Mouse (Mus musculus) right cerebral cortex, postnatal 25 days (tissue): ENCODE measurements around the gene Rpl19.
A peak's percentile ranks its signal among the peaks of the same experiment; 100 is the strongest.

Experiments
- DNase-seq: peaks from one replicate; pipeline ENCODE4 v3.0.0; 2022

Gene Rpl19

GRCm38 (mm10) chr11:97999748-98000147 lies 26.8 kb upstream of the Rpl19 start:
- no peak for DNase-seq

- DNase-seq: no peak
Observed at GRCm38 (mm10) chr11:98000378-98001140, 26.0 kb upstream of the Rpl19 start.

GRCm38 (mm10) chr11:98001351-98001824 lies 25.1 kb upstream of the Rpl19 start:
- DNase-seq: no peak

GRCm38 (mm10) chr11:98001986-98002385 lies 24.5 kb upstream of the Rpl19 start:
- DNase-seq: no peak

GRCm38 (mm10) chr11:98002627-98003026 lies 23.9 kb upstream of the Rpl19 start:
- DNase-seq: peak; percentile 56

- peak; percentile 30 for DNase-seq
Observed at GRCm38 (mm10) chr11:98003171-98003671, 23.3 kb upstream of the Rpl19 start.

GRCm38 (mm10) chr11:98004161-98004560 lies 22.3 kb upstream of the Rpl19 start:
- peak; percentile 73 for DNase-seq

GRCm38 (mm10) chr11:98005076-98005475 lies 21.4 kb upstream of the Rpl19 start:
- no peak for DNase-seq

- no peak for DNase-seq
Observed at GRCm38 (mm10) chr11:98005686-98006085, 20.8 kb upstream of the Rpl19 start.

GRCm38 (mm10) chr11:98008087-98008486 lies 18.4 kb upstream of the Rpl19 start:
- no peak for DNase-seq

- DNase-seq: no peak
Observed at GRCm38 (mm10) chr11:98011716-98012115, 14.8 kb upstream of the Rpl19 start.

- DNase-seq: no peak
Observed at GRCm38 (mm10) chr11:98012831-98013230, 13.7 kb upstream of the Rpl19 start.

- DNase-seq: no peak
Observed at GRCm38 (mm10) chr11:98016177-98016576, 10.3 kb upstream of the Rpl19 start.

GRCm38 (mm10) chr11:98016824-98017223 lies 9.7 kb upstream of the Rpl19 start:
- no peak for DNase-seq

GRCm38 (mm10) chr11:98018222-98018621 lies 8.3 kb upstream of the Rpl19 start:
- DNase-seq: no peak

- DNase-seq: peak; percentile 87
Observed at GRCm38 (mm10) chr11:98018858-98019641, 7.5 kb upstream of the Rpl19 start.

- DNase-seq: no peak
Observed at GRCm38 (mm10) chr11:98019883-98020610, 6.5 kb upstream of the Rpl19 start.

- DNase-seq: no peak
Observed at GRCm38 (mm10) chr11:98020710-98021109, 5.8 kb upstream of the Rpl19 start.

- DNase-seq: no peak
Observed at GRCm38 (mm10) chr11:98021118-98021517, 5.4 kb upstream of the Rpl19 start.

- DNase-seq: peak; percentile 62
Observed at GRCm38 (mm10) chr11:98021565-98022252, 4.8 kb upstream of the Rpl19 start.

GRCm38 (mm10) chr11:98022253-98022554 lies 4.3 kb upstream of the Rpl19 start:
- no peak for DNase-seq

- peak; percentile 74 for DNase-seq
Observed at GRCm38 (mm10) chr11:98022555-98023371, 3.7 kb upstream of the Rpl19 start, which contains the start of gene Cacnb1. Gene Cacnb1, minus strand, starts transcription at chr11:98023034.
